Mouse (Mus musculus) intestine, embryonic 14.5 days (tissue): ENCODE results near the gene Prkch. TPM values are rescaled to one million over a fixed set of nuclear protein-coding genes. Genes with fewer than 3 reads are reported as not detected.

Experiments used
- ATAC-seq: fragments of 200-750 bp; cut with Nextera tagmentation; replicated peaks from 2 replicates; pipeline ENCODE4 v1.8.0; 2017; ENCODE audit warnings: low read depth, moderate number of reproducible peaks, moderate TSS enrichment, moderate library complexity; ENCODE audit not compliant: low FRiP score, low TSS enrichment
- DNase-seq: peaks from one replicate; pipeline ENCODE4 v3.0.0-alpha.2; 2018; ENCODE audit warnings: low spot score
- H3K27ac ChIP-seq: fragments of 300-500 bp; sonication (generic); 2 replicates; pipeline ENCODE4 v1.5.1; 2014; ENCODE audit warnings: low read depth, mild to moderate bottlenecking, control low read depth
- H3K27me3 ChIP-seq: fragments of 300-500 bp; sonication (generic); replicated peaks from 2 replicates; pipeline ENCODE4 v1.6.1; 2014; ENCODE audit warnings: low read length, control low read depth; ENCODE audit not compliant: control insufficient read depth, insufficient read depth
- H3K36me3 ChIP-seq: fragments of 300-500 bp; sonication (generic); 2 replicates; pipeline ENCODE4 v1.6.1; 2014; ENCODE audit warnings: low read length, control low read depth; ENCODE audit not compliant: control insufficient read depth, insufficient read depth
- H3K4me1 ChIP-seq: fragments of 300-500 bp; sonication (generic); replicated peaks from 2 replicates; pipeline ENCODE4 v1.6.1; 2014; ENCODE audit warnings: low read length, control low read depth, mixed read lengths; ENCODE audit not compliant: control insufficient read depth, insufficient read depth
- H3K4me2 ChIP-seq: fragments of 300-500 bp; sonication (generic); 2 replicates; pipeline ENCODE4 v1.6.1; 2014; ENCODE audit warnings: low read length
- H3K4me3 ChIP-seq: fragments of 300-500 bp; sonication (generic); 2 replicates; pipeline ENCODE4 v1.5.1; 2014; ENCODE audit warnings: low read depth, low read length, control low read depth, mixed read lengths
- H3K9ac ChIP-seq: fragments of 300-500 bp; sonication (generic); 2 replicates; pipeline ENCODE4 v1.6.1; 2014; ENCODE audit warnings: mild to moderate bottlenecking, low read length
- H3K9me3 ChIP-seq: fragments of 300-500 bp; sonication (generic); 2 replicates; pipeline ENCODE4 v1.6.1; 2016; ENCODE audit warnings: low read length, control low read depth; ENCODE audit not compliant: control insufficient read depth
- WGBS: fragments of 180-500 bp; shearing (Covaris S2); extraction: QIAGEN DNeasy Blood & Tissue Kit; methylation state at CpG from one replicate; pipeline ENCODE4 v1.1.7; 2014; 5-methylcytosine and 5-hydroxymethylcytosine counted together
- polyA plus RNA-seq: library from polyadenylated mRNA; unstranded; fragments of >200 nt; fragmentation: Nextera tagmentation; extraction: Ambion mirVana; gene quantifications from 2 replicates; pipeline ENCODE4 v1.2.1, GENCODE M21; 2014

Gene Prkch
- polyA plus RNA-seq, 1 experiment from 2014 or later, result 8.0 TPM

GRCm38 (mm10) chr12:73631148-73631547 lies 46.6 kb downstream of the Prkch start:
- no peak for DNase-seq
- no peak overlapping the region for H3K4me3 ChIP-seq
- no peaks in the 10 kb centered on the region for H3K27me3 ChIP-seq
- no peak overlapping the region for H3K9ac ChIP-seq
- no peaks in the 10 kb centered on the region for H3K36me3 ChIP-seq
- H3K4me1 ChIP-seq, result peaks cover 3% of the 10 kb centered on the region; the same call in 1 of the 2 replicates
- 70% methylated on average over 11 of the region's 11 CpGs for WGBS
- no peak overlapping the region for H3K27ac ChIP-seq
- no peak for ATAC-seq
- H3K4me2 ChIP-seq, result no peak overlapping the region
- no peaks in the 10 kb centered on the region for H3K9me3 ChIP-seq

GRCm38 (mm10) chr12:73632671-73633244 lies 48.2 kb downstream of the Prkch start:
- DNase-seq (no peak), ATAC-seq (peak; percentile 72; the same call in 1 of the 2 replicates)
- H3K27ac ChIP-seq, result no peak overlapping the region
- 19% methylated on average over 8 of the region's 8 CpGs for WGBS
- H3K9ac ChIP-seq, result no peak overlapping the region
- H3K27me3 ChIP-seq, result no peaks in the 10 kb centered on the region
- no peaks in the 10 kb centered on the region for H3K9me3 ChIP-seq
- H3K4me1 ChIP-seq, result peaks cover 3% of the 10 kb centered on the region; the same call in 1 of the 2 replicates
- H3K4me2 ChIP-seq, result no peak overlapping the region
- no peak overlapping the region for H3K4me3 ChIP-seq
- no peaks in the 10 kb centered on the region for H3K36me3 ChIP-seq

GRCm38 (mm10) chr12:73633707-73634106 lies 49.1 kb downstream of the Prkch start:
- Histone ChIP-seq H3K4me1 (peaks cover 3% of the 10 kb centered on the region; the same call in 1 of the 2 replicates), H3K27me3 (no peaks in the 10 kb centered on the region), H3K9ac (no peak overlapping the region), H3K4me2 (no peak overlapping the region), H3K27ac (no peak overlapping the region), H3K36me3 (no peaks in the 10 kb centered on the region), H3K9me3 (no peaks in the 10 kb centered on the region), H3K4me3 (no peak overlapping the region)
- DNase-seq (no peak), ATAC-seq (no peak)
- WGBS, result 85% methylated on average over 4 of the region's 4 CpGs

DNA sequence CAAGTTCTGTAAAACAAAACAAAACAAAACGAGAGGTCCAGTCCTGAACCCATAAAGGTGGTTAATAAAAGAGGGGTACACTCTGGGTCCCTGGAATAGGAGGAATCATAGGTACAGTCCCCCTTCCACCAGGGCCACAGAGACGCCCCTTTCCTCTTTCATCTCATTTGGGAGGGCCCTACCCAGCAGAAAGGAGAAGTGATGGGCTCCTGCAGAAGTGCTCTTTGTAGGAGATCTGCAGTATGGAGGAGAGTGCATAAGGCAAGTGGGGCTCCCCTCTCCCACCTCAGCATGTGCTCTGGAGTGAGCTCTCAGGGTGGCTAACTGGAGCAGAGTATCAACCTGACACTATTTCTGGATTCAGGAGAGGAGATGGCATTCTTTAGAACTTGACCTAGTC lies 55.0 kb downstream of the Prkch start:
- Histone ChIP-seq H3K36me3 (no peaks in the 10 kb centered on the region), H3K27ac (no peak overlapping the region), H3K9me3 (no peaks in the 10 kb centered on the region), H3K4me2 (no peak overlapping the region), H3K27me3 (no peaks in the 10 kb centered on the region), H3K4me3 (no peak overlapping the region), H3K4me1 (no peaks in the 10 kb centered on the region), H3K9ac (no peak overlapping the region)
- no peak for ATAC-seq
- DNase-seq, result no peak
- 69% methylated on average over 2 of the region's 2 CpGs for WGBS

GRCm38 (mm10) chr12:73641183-73641582 lies 56.6 kb downstream of the Prkch start:
- Histone ChIP-seq H3K36me3 (no peaks in the 10 kb centered on the region), H3K4me3 (no peak overlapping the region), H3K9ac (no peak overlapping the region), H3K4me2 (no peak overlapping the region), H3K27me3 (no peaks in the 10 kb centered on the region), H3K9me3 (no peaks in the 10 kb centered on the region), H3K4me1 (no peaks in the 10 kb centered on the region), H3K27ac (no peak overlapping the region)
- 85% methylated on average over 13 of the region's 13 CpGs for WGBS
- ATAC-seq (no peak), DNase-seq (no peak)

GRCm38 (mm10) chr12:73645216-73645615 lies 60.6 kb downstream of the Prkch start:
- no peaks in the 10 kb centered on the region for H3K4me1 ChIP-seq
- 84% methylated on average over 6 of the region's 6 CpGs for WGBS
- no peak overlapping the region for H3K4me3 ChIP-seq
- DNase-seq (no peak), ATAC-seq (no peak)
- H3K27ac ChIP-seq, result no peak overlapping the region
- no peaks in the 10 kb centered on the region for H3K9me3 ChIP-seq
- no peaks in the 10 kb centered on the region for H3K36me3 ChIP-seq
- H3K4me2 ChIP-seq, result no peak overlapping the region
- H3K9ac ChIP-seq, result no peak overlapping the region
- H3K27me3 ChIP-seq, result no peaks in the 10 kb centered on the region

- Histone ChIP-seq H3K9me3 (no peaks in the 10 kb centered on the region), H3K9ac (no peak overlapping the region), H3K4me3 (no peak overlapping the region), H3K36me3 (no peaks in the 10 kb centered on the region), H3K4me1 (no peaks in the 10 kb centered on the region), H3K27me3 (no peaks in the 10 kb centered on the region), H3K4me2 (no peak overlapping the region), H3K27ac (no peak overlapping the region)
- WGBS, result 82% methylated on average over 2 of the region's 2 CpGs
- ATAC-seq (no peak), DNase-seq (no peak)
Observed at GRCm38 (mm10) chr12:73647686-73648085, 63.1 kb downstream of the Prkch start.

- H3K4me3 ChIP-seq, result no peak overlapping the region
- no peak for ATAC-seq
- no peaks in the 10 kb centered on the region for H3K4me1 ChIP-seq
- no peak overlapping the region for H3K9ac ChIP-seq
- H3K36me3 ChIP-seq, result no peaks in the 10 kb centered on the region
- WGBS, result 55% methylated on average over 18 of the region's 18 CpGs
- no peak overlapping the region for H3K4me2 ChIP-seq
- no peaks in the 10 kb centered on the region for H3K27me3 ChIP-seq
- DNase-seq, result no peak
- H3K9me3 ChIP-seq, result no peaks in the 10 kb centered on the region
- H3K27ac ChIP-seq, result no peak overlapping the region
Observed at GRCm38 (mm10) chr12:73656568-73657204, 72.1 kb downstream of the Prkch start.

GRCm38 (mm10) chr12:73663421-73663820 lies 78.8 kb downstream of the Prkch start:
- 65% methylated on average over 3 of the region's 3 CpGs for WGBS
- no peaks in the 10 kb centered on the region for H3K27me3 ChIP-seq
- ATAC-seq (no peak), DNase-seq (no peak)
- H3K9me3 ChIP-seq, result no peaks in the 10 kb centered on the region
- H3K9ac ChIP-seq, result no peak overlapping the region
- H3K36me3 ChIP-seq, result no peaks in the 10 kb centered on the region
- H3K4me1 ChIP-seq, result peaks cover 2% of the 10 kb centered on the region; the same call in 1 of the 2 replicates
- H3K4me2 ChIP-seq, result no peak overlapping the region
- H3K4me3 ChIP-seq, result no peak overlapping the region
- no peak overlapping the region for H3K27ac ChIP-seq
